Mouse (Mus musculus) midbrain, embryonic 11.5 days (tissue): ENCODE data around the gene Gstm7. TPM values are rescaled to one million over a fixed set of nuclear protein-coding genes. Genes with fewer than 3 reads are reported as not detected.
"Not testable (repeated sequence)": the region's sequence is repeated elsewhere in the genome, so short reads cannot be mapped to it uniquely, and the experiment has no call there.

Experiments
- ATAC-seq: fragments of 200-750 bp; cut with Nextera tagmentation; 2 replicates; pipeline ENCODE4 v1.8.0; 2017; ENCODE audit warnings: moderate TSS enrichment, moderate library complexity; ENCODE audit not compliant: low FRiP score
- DNase-seq: peaks from one replicate; pipeline ENCODE4 v3.0.0; 2015; ENCODE audit warnings: low spot score; ENCODE audit errors: missing footprints
- H3K27ac ChIP-seq: fragments of 300-500 bp; sonication (generic); 2 replicates; pipeline ENCODE4 v1.5.1; 2014; ENCODE audit warnings: low read depth, low read length
- H3K27me3 ChIP-seq: fragments of 300-500 bp; sonication (generic); 2 replicates; pipeline ENCODE4 v1.6.1; 2014; ENCODE audit warnings: mild to moderate bottlenecking, low read length, moderate library complexity, mixed read lengths; ENCODE audit not compliant: control insufficient read depth, insufficient read depth
- H3K36me3 ChIP-seq: fragments of 300-500 bp; sonication (generic); 2 replicates; pipeline ENCODE4 v1.6.1; 2014; ENCODE audit warnings: mild to moderate bottlenecking, low read length, moderate library complexity, mixed read lengths; ENCODE audit not compliant: control insufficient read depth, insufficient read depth
- H3K4me1 ChIP-seq: fragments of 300-500 bp; sonication (generic); 2 replicates; pipeline ENCODE4 v1.6.1; 2014; ENCODE audit warnings: low read length; ENCODE audit not compliant: control insufficient read depth, insufficient read depth
- H3K4me2 ChIP-seq: fragments of 300-500 bp; sonication (generic); 2 replicates; pipeline ENCODE4 v1.6.1; 2014; ENCODE audit warnings: mild to moderate bottlenecking, moderate library complexity
- H3K4me3 ChIP-seq: fragments of 300-500 bp; sonication (generic); 2 replicates; pipeline ENCODE4 v1.5.1; 2014; ENCODE audit warnings: low read depth, low read length
- H3K9ac ChIP-seq: fragments of 300-500 bp; sonication (generic); 2 replicates; pipeline ENCODE4 v1.6.1; 2014; ENCODE audit warnings: low read length
- H3K9me3 ChIP-seq: fragments of 300-500 bp; sonication (generic); 2 replicates; pipeline ENCODE4 v1.6.1; 2016; ENCODE audit warnings: low read length; ENCODE audit not compliant: control insufficient read depth
- WGBS: fragments of 180-500 bp; shearing (Covaris S2); extraction: QIAGEN DNeasy Blood & Tissue Kit; methylation state at CpG from one replicate; pipeline ENCODE4 v1.1.7; 2014; 5-methylcytosine and 5-hydroxymethylcytosine counted together
- polyA plus RNA-seq: library from polyadenylated mRNA; unstranded; fragments of >200 nt; fragmentation: Nextera tagmentation; extraction: Ambion mirVana; gene quantifications from 2 replicates; pipeline ENCODE4 v1.2.1, GENCODE M21; 2014

Gstm7 gene
- polyA plus RNA-seq, 1 experiment from 2014 or later = 54.7 TPM

- H3K9me3 ChIP-seq = no peaks in the 10 kb centered on the region
- peaks cover 4% of the 10 kb centered on the region; the same call in 1 of the 2 replicates for H3K36me3 ChIP-seq
- H3K4me1 ChIP-seq = 0 out of 2 replicates have a peak, but pooled peaks cover 5% of the 10 kb centered on the region
- WGBS = 74% methylated on average over 11 of the region's 11 CpGs
- no peak overlapping the region for H3K9ac ChIP-seq
- no peak overlapping the region for H3K4me3 ChIP-seq
- H3K27me3 ChIP-seq = no peaks in the 10 kb centered on the region
- ATAC-seq (no peak), DNase-seq (no peak)
- no peak overlapping the region for H3K27ac ChIP-seq
- H3K4me2 ChIP-seq = no peak overlapping the region
These were observed 30.5 kb downstream of the Gstm7 start for GRCm38 (mm10) chr3:107900955-107901673.

- H3K9ac ChIP-seq = no peak overlapping the region
- 93% methylated on average over 13 of the region's 13 CpGs for WGBS
- peaks cover 9% of the 10 kb centered on the region for H3K4me1 ChIP-seq
- ATAC-seq = no peak
- H3K36me3 ChIP-seq = peaks cover 4% of the 10 kb centered on the region; the same call in 1 of the 2 replicates
- H3K27ac ChIP-seq = no peak overlapping the region
- no peaks in the 10 kb centered on the region for H3K27me3 ChIP-seq
- DNase-seq = no peak
- H3K4me3 ChIP-seq = no peak overlapping the region
- no peaks in the 10 kb centered on the region for H3K9me3 ChIP-seq
- no peak overlapping the region for H3K4me2 ChIP-seq
These were observed 32.9 kb downstream of the Gstm7 start for GRCm38 (mm10) chr3:107898691-107899090.

GRCm38 (mm10) chr3:107895720-107896569 lies 35.7 kb downstream of the Gstm7 start, which contains the start of gene Gstm5:
Gstm5 (plus strand) TSS chr3:107895821.
- WGBS = 7% methylated on average over 40 of the region's 40 CpGs
- H3K36me3 ChIP-seq = peaks cover 4% of the 10 kb centered on the region; the same call in 1 of the 2 replicates
- H3K27ac ChIP-seq = no peak within 1 kb of the TSS; the same call in 1 of the 2 replicates
- H3K4me1 ChIP-seq = peaks cover 9% of the 10 kb centered on the region
- H3K4me2 ChIP-seq = peak within 1 kb of the TSS; percentile 84
- peak within 1 kb of the TSS; percentile 75 for H3K4me3 ChIP-seq
- H3K9ac ChIP-seq = peak within 1 kb of the TSS; percentile 93
- DNase-seq = peak; percentile 98
- H3K9me3 ChIP-seq = no peaks in the 10 kb centered on the region
- H3K27me3 ChIP-seq = no peaks in the 10 kb centered on the region
- peak; percentile 95 for ATAC-seq

GRCm38 (mm10) chr3:107895194-107895719 lies 36.4 kb downstream of the Gstm7 start:
- H3K27me3 ChIP-seq = no peaks in the 10 kb centered on the region
- no peaks in the 10 kb centered on the region for H3K9me3 ChIP-seq
- H3K9ac ChIP-seq = peak overlapping the region; percentile 93
- ATAC-seq = peak; percentile 54
- H3K27ac ChIP-seq = no peak overlapping the region
- DNase-seq = no peak
- H3K4me3 ChIP-seq = peak overlapping the region; percentile 75
- H3K4me2 ChIP-seq = peak overlapping the region; percentile 84
- peaks cover 9% of the 10 kb centered on the region for H3K4me1 ChIP-seq
- peaks cover 4% of the 10 kb centered on the region; the same call in 1 of the 2 replicates for H3K36me3 ChIP-seq
- 15% methylated on average over 6 of the region's 6 CpGs for WGBS

- ATAC-seq, H3K4me1 ChIP-seq, H3K4me2 ChIP-seq, H3K27me3 ChIP-seq, DNase-seq, H3K9ac ChIP-seq, H3K9me3 ChIP-seq, H3K36me3 ChIP-seq, H3K4me3 ChIP-seq, H3K27ac ChIP-seq: not testable (repeated sequence)
- 81% methylated on average over 2 of the region's 2 CpGs for WGBS
These were observed 42.4 kb downstream of the Gstm7 start for GRCm38 (mm10) chr3:107889236-107889635.

GRCm38 (mm10) chr3:107887674-107888495 lies 43.7 kb downstream of the Gstm7 start:
- Histone ChIP-seq H3K36me3 (no peaks in the 10 kb centered on the region), H3K9me3 (no peaks in the 10 kb centered on the region), H3K27ac (no peak overlapping the region), H3K4me3 (no peak overlapping the region), H3K4me2 (no peak overlapping the region), H3K27me3 (no peaks in the 10 kb centered on the region), H3K9ac (no peak overlapping the region), H3K4me1 (no peaks in the 10 kb centered on the region)
- no peak for ATAC-seq
- WGBS = 90% methylated on average over 9 of the region's 9 CpGs
- DNase-seq = no peak

- Histone ChIP-seq H3K27me3 (no peaks in the 10 kb centered on the region), H3K4me3 (no peak overlapping the region), H3K4me2 (no peak overlapping the region), H3K9me3 (no peaks in the 10 kb centered on the region), H3K36me3 (no peaks in the 10 kb centered on the region), H3K27ac (no peak overlapping the region), H3K9ac (no peak overlapping the region), H3K4me1 (no peaks in the 10 kb centered on the region)
- no peak for DNase-seq
- no peak for ATAC-seq
- WGBS = 87% methylated on average over 12 of the region's 12 CpGs
These were observed 53.6 kb downstream of the Gstm7 start for GRCm38 (mm10) chr3:107877747-107878736.

GRCm38 (mm10) chr3:107877005-107877404 lies 54.6 kb downstream of the Gstm7 start, which contains the start of gene Eps8l3:
Eps8l3 (plus strand) TSS chr3:107877229.
- H3K36me3 ChIP-seq = no peaks in the 10 kb centered on the region
- no peaks in the 10 kb centered on the region for H3K9me3 ChIP-seq
- 88% methylated on average over 5 of the region's 5 CpGs for WGBS
- no peak within 1 kb of the TSS for H3K4me2 ChIP-seq
- DNase-seq (no peak), ATAC-seq (no peak)
- no peaks in the 10 kb centered on the region for H3K27me3 ChIP-seq
- H3K4me1 ChIP-seq = no peaks in the 10 kb centered on the region
- H3K9ac ChIP-seq = no peak within 1 kb of the TSS
- no peak within 1 kb of the TSS for H3K4me3 ChIP-seq
- no peak within 1 kb of the TSS for H3K27ac ChIP-seq
